Mouse (Mus musculus): ENCODE results near the gene Lonrf3.

GRCm38 (mm10) chrX:36390503-36390902 lies 62.4 kb downstream of the Lonrf3 start:
- TF ChIP-seq CTCF (IDR thresholded peaks at IDR 0.05; ENCODE audit: control insufficient read depth, insufficient read depth, insufficient read length) = no peak
- no peak for TF ChIP-seq USF1 (IDR thresholded peaks at IDR 0.05; ENCODE audit: low read depth)
- TF ChIP-seq MAX (IDR thresholded peaks at IDR 0.05) = no peak
- TF ChIP-seq FOSL1 (IDR thresholded peaks at IDR 0.05; ENCODE audit: insufficient read depth, low read length, poor library complexity, severe bottlenecking) = no peak
- TF ChIP-seq CEBPB (IDR thresholded peaks at IDR 0.05; ENCODE audit: low read depth) = no peak
- no peak for TF ChIP-seq MYOD1 (IDR thresholded peaks at IDR 0.05; ENCODE audit: control insufficient read depth, insufficient read length, low read depth)
